Comparison of ENCODE assay signal across 17 mouse cellular contexts in genomic region chr11:5496559-5497248, GRCm38 (mm10). TPM values are rescaled to one million over a fixed set of nuclear protein-coding genes. Genes with fewer than 3 reads are reported as not detected.
DNase-seq lines count a peak whose midpoint lies in the region; ATAC-seq and TF ChIP-seq lines count a peak whose summit lies in the region.
"Had no signal": no experiment of that assay in that cellular context is flagged by ENCODE, and none has a peak within 500 bp of the region (broad histone marks: within the 10 kb centered on the region; RNA-seq: fewer than 3 reads in every experiment).

No protein-coding gene starts in this region.

- DNase-seq in liver, adult 2 months (ENCODE audit: extremely low read depth, low read depth, low spot score) = no peak
- DNase-seq in CD4-positive helper T cell, adult 2 months (ENCODE audit: low read depth, low spot score) = peak; percentile 21
- DNase-seq in brain, embryonic 14.5 days (ENCODE audit: low read depth) = no peak
- DNase-seq in ovary, postnatal 14 days (ENCODE audit: low spot score) = no peak
- no peak for DNase-seq in ovary, postnatal 36 days (ENCODE audit: low spot score)
- DNase-seq: adrenal gland, adult 8-10 months; cerebellum, adult 11-12 months; cerebellum, postnatal 25 days; lung, adult 18-20 months; spleen, adult 18-20 months had no signal

- H3K4me3 ChIP-seq in liver, adult 2 months (ENCODE audit: insufficient read depth, low read depth, low read length) = no peak overlapping the region
- H3K4me3 ChIP-seq in liver, embryonic 12.5 days = no peak overlapping the region
- peak overlapping the region; percentile 25; the same call in 1 of the 2 replicates for H3K4me3 ChIP-seq in ES-Bruce4 (ENCODE audit: low read depth, low read length)
- no peak overlapping the region for H3K4me3 ChIP-seq in hindbrain, embryonic 13.5 days
- H3K4me3 ChIP-seq: layer of hippocampus, adult 2 months; stomach, embryonic 15.5 days had no signal

- H3K9me3 ChIP-seq in liver, embryonic 12.5 days (replicated peaks) = no peaks in the 10 kb centered on the region
- no peaks in the 10 kb centered on the region for H3K9me3 ChIP-seq in ES-Bruce4 (replicated peaks; ENCODE audit: control insufficient read depth, insufficient read depth, low read length, poor library complexity, severe bottlenecking)
- H3K9me3 ChIP-seq in hindbrain, embryonic 13.5 days = no peaks in the 10 kb centered on the region
- H3K9me3 ChIP-seq: stomach, embryonic 15.5 days had no signal

- H3K36me3 ChIP-seq in liver, adult 2 months (ENCODE audit: control insufficient read depth, insufficient read depth, low read length) = no peaks in the 10 kb centered on the region
- no peaks in the 10 kb centered on the region; the same call in 1 of the 2 replicates for H3K36me3 ChIP-seq in liver, embryonic 12.5 days
- no peaks in the 10 kb centered on the region for H3K36me3 ChIP-seq in ES-Bruce4 (ENCODE audit: control insufficient read depth, insufficient read depth, low read length, poor library complexity, severe bottlenecking)
- no peaks in the 10 kb centered on the region for H3K36me3 ChIP-seq in hindbrain, embryonic 13.5 days
- H3K36me3 ChIP-seq: stomach, embryonic 15.5 days had no signal

- H3K4me1 ChIP-seq in liver, adult 2 months (ENCODE audit: control insufficient read depth, insufficient read depth, low read length) = peaks cover 31% of the 10 kb centered on the region
- H3K4me1 ChIP-seq in liver, embryonic 12.5 days = peaks cover 14% of the 10 kb centered on the region; the same call in 1 of the 2 replicates
- H3K4me1 ChIP-seq in ES-Bruce4 (ENCODE audit: control insufficient read depth, insufficient read depth, low read length) = peaks cover 5% of the 10 kb centered on the region
- no peaks in the 10 kb centered on the region for H3K4me1 ChIP-seq in hindbrain, embryonic 13.5 days (replicated peaks)

- 96% methylated on average over 13 of the region's 13 CpGs for WGBS in liver, adult 2 months
- 78% methylated on average over 13 of the region's 13 CpGs for WGBS in liver, embryonic 12.5 days (ENCODE audit: insufficient replicate concordance)
- WGBS in hindbrain, embryonic 13.5 days = 95% methylated on average over 13 of the region's 13 CpGs

- H3K4me2 ChIP-seq in liver, embryonic 12.5 days = no peak overlapping the region
- no peak overlapping the region for H3K4me2 ChIP-seq in hindbrain, embryonic 13.5 days
- H3K4me2 ChIP-seq: stomach, embryonic 15.5 days had no signal

- no peak for TF ChIP-seq EP300 in ES-Bruce4 (IDR thresholded peaks at IDR 0.05; ENCODE audit: insufficient read depth, low read depth, low read length)

- H3K27me3 ChIP-seq in liver, adult 2 months (ENCODE audit: control insufficient read depth, insufficient read depth, low read length) = no peaks in the 10 kb centered on the region
- H3K27me3 ChIP-seq in liver, embryonic 12.5 days (replicated peaks) = no peaks in the 10 kb centered on the region
- H3K27me3 ChIP-seq in ES-Bruce4 (ENCODE audit: control insufficient read depth, insufficient read depth, low read length, poor library complexity, severe bottlenecking) = no peaks in the 10 kb centered on the region
- no peaks in the 10 kb centered on the region for H3K27me3 ChIP-seq in hindbrain, embryonic 13.5 days
- H3K27me3 ChIP-seq: stomach, embryonic 15.5 days had no signal

- TF ChIP-seq POLR2A in liver, adult 2 months (IDR thresholded peaks at IDR 0.05; ENCODE audit: extremely low read depth, insufficient read depth, low read length) = no peak
- no peak for TF ChIP-seq POLR2A in ES-Bruce4 (IDR thresholded peaks at IDR 0.05; ENCODE audit: insufficient read depth, low read length)
- no peak for TF ChIP-seq POLR2A in brain, embryonic 14.5 days (IDR thresholded peaks at IDR 0.05; ENCODE audit: borderline replicate concordance, extremely low read depth, insufficient read depth, insufficient read length, poor library complexity, severe bottlenecking)

- peak; percentile 47; the same call in 1 of the 2 replicates for TF ChIP-seq CTCF in liver, adult 2 months (IDR thresholded peaks at IDR 0.05; ENCODE audit: low read depth, low read length)
- TF ChIP-seq CTCF in ES-Bruce4 (IDR thresholded peaks at IDR 0.05; ENCODE audit: low read depth, low read length) = peak; percentile 58
- peak; percentile 27; the same call in 1 of the 2 replicates for TF ChIP-seq CTCF in brain, embryonic 14.5 days (IDR thresholded peaks at IDR 0.05; ENCODE audit: borderline replicate concordance, extremely low read depth, insufficient read depth, insufficient read length)

- H3K79me2 ChIP-seq in liver, adult 2 months (ENCODE audit: control insufficient read depth, insufficient read depth, low read length) = peaks cover 4% of the 10 kb centered on the region; the same call in 1 of the 2 replicates

- no peak overlapping the region for H3K27ac ChIP-seq in liver, adult 2 months (replicated peaks; ENCODE audit: insufficient read depth, low read depth, low read length)
- no peak overlapping the region for H3K27ac ChIP-seq in liver, embryonic 12.5 days
- peak overlapping the region; percentile 81 for H3K27ac ChIP-seq in ES-Bruce4 (ENCODE audit: insufficient read depth, low read length)
- no peak overlapping the region for H3K27ac ChIP-seq in hindbrain, embryonic 13.5 days
- H3K27ac ChIP-seq: kidney, postnatal 0 days; layer of hippocampus, adult 2 months had no signal

- no peak overlapping the region for H3K9ac ChIP-seq in liver, adult 2 months (ENCODE audit: low read depth, low read length)
- H3K9ac ChIP-seq in liver, embryonic 12.5 days = no peak overlapping the region
- peak overlapping the region; percentile 26; the same call in 1 of the 2 replicates for H3K9ac ChIP-seq in ES-Bruce4 (ENCODE audit: low read depth, poor library complexity, severe bottlenecking)
- H3K9ac ChIP-seq in hindbrain, embryonic 13.5 days = no peak overlapping the region
- H3K9ac ChIP-seq: stomach, embryonic 15.5 days had no signal

- no peak for ATAC-seq in liver, embryonic 12.5 days
- ATAC-seq in hindbrain, embryonic 13.5 days (ENCODE audit: low FRiP score) = no peak
- ATAC-seq: forebrain, embryonic 14.5 days had no signal

RNA-seq across cellular contexts. Expression of gene Xbp1, which starts 23.8 kb away (rescaled TPM):
- 137 and 138 TPM in 2 replicates for total RNA-seq in liver, adult 2 months (2014; rRNA removed)
- polyA plus RNA-seq in liver, adult 2 months (2012; rRNA removed) = 147 and 241 TPM in 2 replicates
- polyA plus RNA-seq in liver, embryonic 12.5 days (2016; fragmentation: Nextera tagmentation; extraction: Ambion mirVana) = 108 and 112 TPM in 2 replicates
- polyA plus RNA-seq in ES-Bruce4 (2011; ENCODE audit: insufficient read depth, insufficient read length, low read depth, missing spikeins) = 44.0 and 46.7 TPM in 2 replicates
- polyA plus RNA-seq in brain, embryonic 14.5 days (2012; rRNA removed) = 57.8 and 60.8 TPM in 2 replicates
- 109 and 122 TPM in 2 replicates for polyA plus RNA-seq in hindbrain, embryonic 13.5 days (2015; fragmentation: Nextera tagmentation; extraction: Ambion mirVana)

RNA-seq across cellular contexts. Expression of gene Ccdc117, which starts 45.3 kb away (rescaled TPM):
- 15.3 and 15.5 TPM in 2 replicates for total RNA-seq in liver, adult 2 months (2014; rRNA removed)
- 5.2 and 5.4 TPM in 2 replicates for polyA plus RNA-seq in liver, adult 2 months (2012; rRNA removed)
- polyA plus RNA-seq in liver, embryonic 12.5 days (2016; fragmentation: Nextera tagmentation; extraction: Ambion mirVana) = 17.3 and 19.1 TPM in 2 replicates
- polyA plus RNA-seq in ES-Bruce4 (2011; ENCODE audit: insufficient read depth, insufficient read length, low read depth, missing spikeins) = 45.4 and 52.0 TPM in 2 replicates
- polyA plus RNA-seq in brain, embryonic 14.5 days (2012; rRNA removed) = 13.9 and 14.6 TPM in 2 replicates
- polyA plus RNA-seq in hindbrain, embryonic 13.5 days (2015; fragmentation: Nextera tagmentation; extraction: Ambion mirVana) = 12.3 and 12.4 TPM in 2 replicates

RNA-seq across cellular contexts. Expression of gene Znrf3, which starts 52.1 kb away (rescaled TPM):
- 4.6 and 6.3 TPM in 2 replicates for total RNA-seq in liver, adult 2 months (2014; rRNA removed)
- polyA plus RNA-seq in liver, adult 2 months (2012; rRNA removed) = 4.2 and 4.5 TPM in 2 replicates
- polyA plus RNA-seq in liver, embryonic 12.5 days (2016; fragmentation: Nextera tagmentation; extraction: Ambion mirVana) = 5.0 and 5.4 TPM in 2 replicates
- polyA plus RNA-seq in ES-Bruce4 (2011; ENCODE audit: insufficient read depth, insufficient read length, low read depth, missing spikeins) = 13.5 and 15.8 TPM in 2 replicates
- 3.4 and 7.5 TPM in 2 replicates for polyA plus RNA-seq in brain, embryonic 14.5 days (2012; rRNA removed)
- polyA plus RNA-seq in hindbrain, embryonic 13.5 days (2015; fragmentation: Nextera tagmentation; extraction: Ambion mirVana) = 6.7 and 7.1 TPM in 2 replicates
